Mouse (Mus musculus) neural tube, embryonic 10.5 days (tissue): Measurements from ENCODE around the gene Ttc41.
"Not testable (repeated sequence)": the region's sequence is repeated elsewhere in the genome, so short reads cannot be mapped to it uniquely, and the experiment has no call there.

ENCODE experiments used
- DNase-seq: peaks from one replicate; pipeline ENCODE4 v3.0.0-alpha.2; 2017; ENCODE audit warnings: low spot score; ENCODE audit errors: extremely low spot score

The Ttc41 gene

DNA sequence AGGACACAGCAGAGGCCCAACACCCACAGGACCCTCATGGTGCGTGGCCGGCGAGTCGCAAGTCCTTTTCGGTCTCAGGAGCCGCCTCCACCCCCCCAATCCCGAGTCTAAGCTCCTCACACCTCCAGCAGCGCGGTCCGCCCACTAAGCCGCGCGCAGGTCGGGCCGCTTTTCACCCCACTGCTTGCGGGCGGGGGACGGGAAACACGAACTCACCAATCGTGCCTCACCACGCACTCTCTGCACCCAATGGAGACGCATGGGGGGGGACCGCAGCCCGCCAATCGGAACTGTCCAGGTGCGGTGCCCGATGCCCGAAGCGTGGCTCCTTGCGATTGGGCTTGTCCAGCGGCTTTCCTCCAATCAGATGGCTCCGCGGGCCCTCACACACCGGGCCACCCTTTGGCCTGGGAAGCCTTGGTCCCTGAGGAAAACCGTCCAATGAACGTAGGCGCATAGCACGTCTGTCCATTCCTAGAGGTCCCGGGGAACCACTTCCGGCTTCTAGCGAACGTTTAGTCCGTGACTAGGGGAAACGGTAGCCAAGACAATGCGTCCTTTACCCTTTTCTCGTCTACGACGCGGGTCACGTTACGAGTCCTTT, at the start of gene Ttc41, which contains the start of gene Hsp90b1:
Ttc41 (plus strand) TSS at position 494 of the 604 bp plus-strand sequence.
Hsp90b1 (minus strand) TSS at position 192 of the 604 bp plus-strand sequence.
- DNase-seq = peak; percentile 98

DNA sequence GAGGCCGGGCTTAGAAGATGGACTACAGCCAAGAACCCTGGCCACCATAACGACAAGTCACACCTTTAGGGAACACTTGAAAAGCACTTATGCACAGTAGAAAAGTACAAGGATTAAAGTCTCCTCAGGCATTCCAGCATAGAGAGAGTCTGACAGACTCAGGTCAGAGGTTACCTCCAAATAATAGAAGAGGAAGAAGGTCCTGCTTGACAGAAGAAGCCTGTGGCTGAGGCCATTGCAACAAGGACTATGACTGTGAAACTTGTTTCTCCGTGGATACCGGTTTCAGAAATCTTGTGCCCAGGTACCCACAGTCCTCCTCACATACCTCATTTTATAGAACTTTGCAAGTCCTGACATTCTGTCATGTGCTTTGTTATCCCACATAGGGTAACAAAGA, 35.1 kb upstream of the Ttc41 start:
- not testable (repeated sequence) for DNase-seq

DNA sequence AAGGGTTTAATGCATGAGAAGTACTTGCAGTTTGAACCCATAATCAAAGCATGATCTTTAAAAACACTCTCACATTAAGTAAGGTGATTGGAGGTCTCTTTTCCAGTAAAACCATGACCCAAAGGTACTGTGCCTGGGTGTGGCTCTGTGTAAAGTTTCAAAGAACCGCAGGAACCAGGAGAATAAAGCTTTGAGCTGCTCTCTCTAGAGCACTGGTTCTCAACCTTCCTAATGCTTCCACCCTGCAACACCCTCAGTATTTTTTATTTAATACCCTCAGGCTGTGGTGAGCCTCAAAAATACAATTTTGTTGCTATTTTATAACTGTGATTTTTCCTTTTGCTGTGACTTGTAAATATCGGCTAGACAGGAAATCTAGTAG, 20.8 kb upstream of the Ttc41 start:
- not testable (repeated sequence) for DNase-seq

DNA sequence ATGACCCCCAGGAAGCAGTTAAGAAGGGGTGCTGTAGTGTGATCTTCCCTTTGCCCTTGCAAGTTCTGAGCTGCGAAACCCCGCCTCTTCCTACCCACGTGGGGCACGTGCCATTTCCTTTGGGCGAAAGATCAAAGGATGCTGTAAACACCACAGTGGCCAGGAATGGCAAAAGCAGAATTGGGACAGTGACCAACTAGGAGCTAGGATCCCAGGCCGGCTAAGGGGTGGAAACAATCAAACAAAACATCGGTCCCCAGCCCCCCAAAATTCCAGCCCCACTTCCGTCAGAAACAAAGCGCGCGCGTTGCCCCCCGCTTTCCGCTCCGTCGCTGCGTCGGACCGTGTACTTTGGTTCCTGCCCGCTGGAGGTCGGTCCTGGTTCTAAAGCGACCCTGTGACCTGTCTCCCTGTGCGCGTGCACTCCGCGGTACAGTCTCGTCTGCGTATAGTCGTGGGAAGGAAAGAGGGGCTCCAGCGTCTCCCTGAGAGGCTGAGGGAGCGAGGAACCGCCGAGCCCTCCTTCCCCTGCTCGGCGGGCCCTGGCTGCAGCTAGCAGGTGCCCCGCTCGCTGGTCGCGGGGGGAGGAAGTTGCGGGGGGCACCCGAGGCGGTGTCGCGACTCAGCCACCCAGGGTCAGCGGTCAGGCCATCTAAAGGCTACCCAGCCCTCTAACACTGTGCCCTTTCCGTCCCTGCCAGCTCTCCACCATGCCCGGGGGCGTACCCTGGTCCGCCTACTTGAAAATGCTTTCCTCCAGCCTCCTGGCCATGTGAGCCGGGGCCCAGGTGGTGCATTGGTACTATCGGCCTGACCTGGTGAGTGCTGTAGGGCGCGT, 20.2 kb upstream of the Ttc41 start:
- DNase-seq = peak; percentile 90

DNA sequence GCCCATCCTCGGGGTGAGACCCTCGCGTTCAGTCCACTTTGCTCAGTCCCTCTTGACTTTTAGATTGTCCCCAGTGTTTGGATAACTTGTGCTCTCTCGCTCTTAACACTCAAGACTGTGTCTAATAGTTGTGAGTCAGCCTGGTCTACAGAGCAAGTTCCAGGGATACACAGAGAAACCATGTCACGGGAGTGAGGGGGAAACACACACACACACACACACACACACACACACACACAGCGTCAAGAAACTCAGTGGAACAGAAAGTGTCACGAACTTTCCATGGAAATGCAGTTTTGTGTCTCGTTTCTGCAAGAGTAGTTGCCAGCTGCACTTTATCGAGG, 19.6 kb upstream of the Ttc41 start:
- not testable (repeated sequence) for DNase-seq

DNA sequence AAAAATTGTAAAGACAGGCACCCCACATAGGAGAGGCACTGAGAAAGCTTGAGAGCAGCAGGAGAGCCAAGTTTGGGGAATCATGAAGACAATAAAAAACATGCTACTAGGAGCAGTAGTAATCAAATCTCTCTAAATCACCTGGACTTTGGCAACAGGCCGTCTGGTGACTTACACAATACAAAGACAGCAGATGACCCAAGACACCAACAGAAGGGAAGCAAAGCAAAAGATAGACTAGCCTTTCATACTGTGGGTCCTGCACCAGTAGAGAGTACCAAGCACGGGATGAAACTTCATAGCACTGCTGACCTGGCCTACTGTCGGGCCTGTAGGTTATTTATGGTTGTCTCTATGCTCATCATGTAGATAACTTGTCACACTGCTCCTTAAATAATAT, 5.4 kb upstream of the Ttc41 start:
- no peak for DNase-seq

DNA sequence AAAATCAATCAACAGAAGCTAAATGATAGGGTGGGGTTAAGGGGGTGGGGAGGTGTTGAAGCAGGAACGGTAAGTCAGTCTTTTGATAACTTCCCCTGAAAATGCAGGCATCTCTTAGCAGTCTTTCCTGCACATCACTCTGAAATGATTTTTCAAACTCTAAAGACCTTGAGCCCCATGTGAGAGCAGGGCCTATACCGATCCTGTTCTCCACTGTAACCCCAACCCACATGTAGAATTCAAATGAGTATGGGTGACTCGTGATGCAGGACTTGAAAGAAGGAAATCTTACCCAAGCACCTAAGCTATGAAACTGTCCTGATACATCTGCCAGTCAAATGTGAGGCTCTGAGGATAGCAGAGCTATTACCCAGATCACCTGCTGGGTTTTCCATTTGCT, 4.6 kb upstream of the Ttc41 start:
- no peak for DNase-seq

DNA sequence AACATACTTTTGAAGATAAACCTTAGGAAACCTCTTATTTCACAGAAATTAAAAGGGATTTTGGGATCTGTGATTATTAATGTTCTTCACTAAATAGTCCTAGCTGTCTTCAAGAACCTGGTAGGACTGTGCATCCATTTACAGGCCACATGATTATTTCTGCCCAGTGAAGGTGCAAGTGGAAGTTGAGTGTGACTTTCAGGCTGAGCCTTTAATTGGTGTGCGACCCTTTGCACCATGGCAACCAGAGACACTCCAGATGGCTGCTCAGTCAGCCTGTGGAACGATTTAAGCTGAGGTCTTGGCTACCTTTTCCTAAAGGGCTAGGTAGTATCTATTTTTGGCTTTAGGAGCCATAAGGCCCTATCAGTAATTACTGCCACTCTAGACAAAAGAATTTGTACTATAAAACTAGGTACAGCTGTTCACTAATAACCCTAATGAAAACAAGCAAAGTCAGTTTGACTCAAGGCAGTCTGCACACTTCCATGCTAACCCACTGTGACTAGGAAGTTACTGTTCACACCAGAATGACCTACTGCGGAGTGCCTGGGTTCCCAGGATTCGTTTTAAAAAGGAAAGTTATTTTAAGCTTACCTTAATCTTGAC, 3.2 kb upstream of the Ttc41 start:
- no peak for DNase-seq

DNA sequence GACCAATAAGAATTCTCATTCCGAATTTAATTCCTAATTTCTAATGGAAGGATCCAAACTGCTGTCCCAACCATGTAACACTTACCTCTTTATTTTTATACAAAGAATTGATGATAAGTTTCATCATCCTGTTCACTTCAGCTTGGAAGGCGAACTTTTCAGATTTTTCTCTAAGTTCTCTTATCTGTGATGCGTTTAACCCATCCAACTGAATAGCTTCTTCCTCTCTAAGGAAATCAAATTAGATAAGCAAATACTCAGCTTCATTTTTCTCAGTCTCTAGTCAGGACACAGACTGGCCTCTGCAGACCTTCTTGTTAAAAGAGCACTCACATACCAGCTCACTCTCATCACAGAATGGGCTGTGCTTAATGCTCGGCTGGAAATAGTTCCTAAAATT, 2.2 kb upstream of the Ttc41 start:
- no peak for DNase-seq

DNA sequence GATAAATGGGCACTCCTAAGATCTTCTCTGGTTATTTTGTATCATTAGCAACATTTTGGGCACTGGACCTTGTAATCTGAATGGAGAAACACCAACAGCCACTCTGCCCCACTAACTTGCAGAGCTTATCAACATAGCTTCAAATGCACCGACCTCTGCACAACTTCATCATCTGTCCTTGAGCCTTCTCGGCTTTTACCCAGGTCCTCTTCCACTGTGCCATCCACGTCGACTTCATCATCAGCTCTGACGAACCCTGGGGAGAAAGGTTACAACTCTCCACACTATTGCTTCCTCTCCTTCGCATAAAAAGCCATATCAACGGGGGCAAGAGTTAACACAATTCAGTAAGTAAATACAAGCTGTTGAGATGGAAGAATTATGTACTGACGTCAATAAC, 1.5 kb upstream of the Ttc41 start:
- no peak for DNase-seq

DNA sequence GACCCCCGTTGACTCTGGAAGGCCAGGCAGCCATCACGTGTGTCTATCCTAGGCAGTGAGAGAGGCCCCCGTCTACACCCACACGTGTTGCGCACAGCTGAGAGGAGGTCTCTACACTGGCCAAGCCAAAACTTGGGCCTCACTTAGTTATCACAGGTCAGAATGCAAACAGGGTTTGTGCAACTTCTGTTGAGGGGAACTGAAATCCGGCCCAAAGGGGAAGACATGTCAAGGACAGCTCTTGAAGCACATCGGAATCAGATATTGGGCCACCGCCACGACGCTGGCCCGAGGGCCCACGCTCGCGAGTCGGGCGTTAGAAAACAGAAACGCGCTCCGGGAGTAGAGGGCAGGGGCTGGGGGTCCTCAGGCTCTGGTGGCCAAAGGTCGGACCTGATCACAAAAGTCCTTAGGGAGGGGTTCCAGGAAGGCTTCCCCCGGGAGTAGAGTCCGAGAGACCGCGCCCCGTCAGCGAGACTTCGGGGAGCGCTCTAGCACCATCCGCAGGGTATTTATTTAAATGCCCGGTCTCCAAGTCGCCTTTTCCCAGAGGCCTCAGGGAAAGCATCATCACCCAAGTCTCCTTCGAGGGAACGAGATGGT, 921 bp upstream of the Ttc41 start:
- DNase-seq = peak; percentile 50

DNA sequence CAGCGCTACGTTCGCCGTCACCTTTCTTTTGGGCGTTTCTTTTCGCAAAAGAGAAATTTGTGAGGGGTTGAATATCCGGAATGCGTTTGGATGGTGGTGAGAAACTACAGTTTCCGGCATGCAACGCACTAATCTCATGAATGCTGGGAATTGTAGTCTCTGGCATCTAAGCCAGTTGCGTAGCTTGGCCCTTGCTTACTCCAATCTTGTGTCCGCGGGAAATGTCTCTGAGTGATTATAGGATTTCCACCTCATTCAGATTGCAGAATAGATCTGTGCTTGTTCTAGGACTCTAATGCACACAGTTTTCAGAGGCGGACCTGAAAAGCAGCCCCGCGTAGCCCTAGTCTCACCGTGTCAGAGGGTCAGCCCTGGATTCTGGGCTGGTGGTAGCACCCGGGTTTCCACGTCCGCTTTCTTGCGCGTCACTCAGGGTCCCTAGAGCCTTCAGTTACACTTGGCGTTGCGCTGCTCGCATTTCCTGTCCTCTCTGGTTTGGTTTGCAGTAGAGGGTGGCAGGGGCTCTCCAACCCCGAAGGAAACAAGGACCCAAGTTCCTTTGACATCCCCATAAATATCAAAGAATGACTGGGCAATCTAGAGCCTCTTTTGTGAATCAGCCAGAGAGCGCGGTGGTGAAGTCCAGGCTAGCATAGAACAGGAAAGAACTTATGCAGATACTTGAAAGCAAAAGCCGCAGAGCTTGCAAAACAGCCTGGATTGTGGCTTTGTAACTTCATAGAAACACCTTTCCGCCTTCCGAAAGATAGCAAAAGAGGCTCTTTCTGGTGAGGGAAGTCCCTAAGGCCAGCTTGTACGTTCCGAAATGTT, 526 bp downstream of the Ttc41 start:
- DNase-seq = peak; percentile 87

DNA sequence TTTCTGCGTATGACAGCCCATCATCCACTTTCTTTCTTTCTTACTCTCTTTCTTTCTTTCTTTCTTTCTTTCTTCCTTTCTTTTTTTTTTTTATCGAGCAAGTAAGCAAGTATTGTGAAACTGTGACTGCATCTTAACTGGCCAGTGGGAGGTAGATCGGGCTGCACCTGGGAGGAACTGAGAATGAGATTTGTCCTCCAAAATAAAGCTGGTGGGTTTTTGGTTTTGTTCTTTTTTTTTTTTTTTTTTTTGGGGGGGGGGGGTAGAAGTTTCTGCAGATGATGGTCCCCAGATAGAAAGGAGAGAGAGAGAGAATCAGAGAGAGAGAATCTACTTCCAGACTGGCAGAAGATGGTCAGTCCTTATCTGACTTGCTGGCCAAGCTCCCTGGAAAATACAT, 1.5 kb downstream of the Ttc41 start:
- no peak for DNase-seq

DNA sequence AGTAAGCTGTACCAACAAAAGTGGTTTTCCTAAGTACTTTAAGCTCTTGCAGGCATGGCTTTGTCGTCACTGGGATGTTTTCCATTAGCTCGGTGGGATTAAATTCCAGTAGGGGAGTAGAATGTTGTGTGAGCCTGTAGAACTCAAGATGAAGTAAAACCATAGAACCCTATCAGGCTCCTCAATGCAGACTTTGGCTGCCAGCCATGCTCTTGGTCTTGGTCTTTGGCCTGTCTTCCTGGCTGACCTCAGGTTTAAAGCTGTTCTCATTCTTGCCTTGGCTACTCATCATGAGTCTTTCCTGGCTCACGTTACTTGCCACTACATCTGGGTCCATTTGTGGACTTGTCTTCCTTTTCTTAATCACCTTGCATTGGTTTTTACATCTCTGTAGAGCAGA, 6.5 kb downstream of the Ttc41 start:
- DNase-seq = no peak

DNA sequence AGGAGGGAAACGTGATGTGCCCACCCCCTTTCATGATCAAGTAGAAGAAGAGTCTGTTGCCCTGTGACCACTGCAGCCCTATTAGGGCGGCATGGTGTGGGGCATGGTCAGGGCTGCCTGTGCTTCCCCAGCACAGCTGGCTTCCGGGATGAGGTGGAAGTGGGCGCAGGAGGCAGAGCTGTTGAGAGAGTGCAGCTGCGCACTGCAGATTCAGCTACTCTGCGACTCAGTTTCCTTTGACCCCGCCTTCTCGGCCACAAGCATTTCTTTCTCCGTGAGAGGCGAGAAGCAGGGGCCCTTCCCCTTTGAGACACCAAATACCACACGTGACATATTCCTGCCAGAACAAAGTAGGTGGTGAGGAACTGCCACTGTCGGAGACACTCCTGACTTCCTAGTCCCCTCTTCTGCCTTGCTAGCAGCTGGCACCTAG, 22.0 kb downstream of the Ttc41 start:
- peak; percentile 49 for DNase-seq

DNA sequence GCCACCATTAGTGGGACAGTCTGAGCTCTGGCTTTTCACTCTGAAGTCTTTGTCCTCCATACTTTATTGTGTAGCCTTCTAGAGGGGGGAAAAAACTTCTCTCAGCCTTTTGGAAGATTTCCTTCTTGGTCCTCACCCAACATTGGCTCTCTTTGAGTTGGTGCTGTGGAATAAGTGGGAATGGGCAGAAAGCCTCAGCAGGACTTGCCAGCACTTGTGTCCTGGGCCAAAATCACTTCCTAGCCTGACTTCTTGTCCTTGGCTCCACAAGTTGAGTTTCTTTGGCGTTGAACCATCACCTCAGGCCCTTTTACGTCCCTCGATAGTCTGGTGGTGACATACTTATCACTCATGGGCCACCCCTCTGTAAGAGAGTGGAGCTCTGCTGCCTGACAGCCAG, 22.6 kb downstream of the Ttc41 start:
- DNase-seq = no peak

DNA sequence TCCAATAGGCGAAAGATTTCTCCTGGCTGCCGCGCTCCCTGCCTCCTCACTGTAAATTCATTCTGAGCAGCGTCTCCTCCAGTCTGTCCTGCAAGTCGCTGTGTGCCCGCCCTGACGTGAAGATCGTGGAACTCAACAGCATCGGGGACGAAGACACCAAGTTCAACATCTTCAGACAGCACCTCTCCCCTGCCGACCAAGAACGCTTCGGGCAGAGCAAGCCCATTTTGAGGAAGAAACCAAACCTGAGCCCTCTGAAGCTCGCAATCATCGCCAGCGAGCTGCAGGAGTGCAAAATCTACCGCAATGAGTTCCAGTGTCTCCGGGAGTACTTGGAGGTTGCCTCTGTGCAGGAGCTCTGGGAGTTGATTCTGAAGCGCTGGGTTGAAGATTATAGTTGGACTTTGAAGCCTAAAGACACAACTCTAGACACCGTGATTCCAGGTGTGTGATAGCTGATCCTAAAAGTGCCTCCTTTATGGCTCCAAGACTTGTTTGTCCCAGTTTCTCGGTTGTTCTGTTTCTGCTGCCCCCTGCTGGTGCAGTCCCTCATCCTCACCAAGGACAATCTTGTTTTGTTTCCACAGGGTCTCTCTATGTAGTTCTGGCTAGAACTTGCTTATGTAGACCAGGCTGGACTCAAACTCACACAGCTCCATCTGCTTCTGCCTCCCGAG, 25.4 kb downstream of the Ttc41 start:
- DNase-seq = peak; percentile 89

DNA sequence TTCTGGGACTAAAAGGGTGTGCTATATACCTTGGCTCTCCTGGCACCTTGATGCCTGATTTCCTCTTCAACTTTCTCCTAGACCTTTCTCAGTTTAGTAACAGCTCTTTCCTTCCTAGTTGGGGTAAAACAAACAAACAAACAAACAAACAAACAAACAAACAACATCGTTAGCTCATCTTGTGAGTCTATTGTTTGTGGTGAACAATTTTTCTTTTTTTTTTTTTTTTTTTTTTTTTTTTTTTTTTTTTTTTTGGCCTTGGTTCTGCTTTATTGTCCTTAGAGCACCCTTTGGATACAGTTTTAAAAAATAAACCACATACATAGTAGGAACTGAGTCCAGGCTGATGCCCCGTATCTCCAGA, 25.9 kb downstream of the Ttc41 start:
- DNase-seq = no peak

DNA sequence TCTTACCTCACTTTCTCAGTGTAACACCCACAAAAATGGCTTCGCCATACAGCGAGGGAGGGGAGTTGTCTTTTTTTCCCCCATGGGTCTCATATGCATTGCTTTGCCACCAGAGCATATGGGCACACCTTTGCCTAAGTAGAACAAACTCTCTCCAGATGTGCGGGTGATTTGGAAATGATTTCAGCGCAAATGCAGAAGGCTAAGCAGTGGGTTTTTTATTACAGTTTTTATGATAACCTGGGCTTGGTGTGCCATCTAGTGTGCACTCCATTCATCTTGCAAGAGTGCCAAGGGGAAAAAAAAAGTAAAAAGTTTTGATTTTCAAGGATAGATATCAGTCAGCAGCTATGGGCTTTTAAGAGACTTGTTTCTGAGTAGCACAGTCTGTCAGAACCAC, 29.4 kb downstream of the Ttc41 start:
- DNase-seq = no peak

DNA sequence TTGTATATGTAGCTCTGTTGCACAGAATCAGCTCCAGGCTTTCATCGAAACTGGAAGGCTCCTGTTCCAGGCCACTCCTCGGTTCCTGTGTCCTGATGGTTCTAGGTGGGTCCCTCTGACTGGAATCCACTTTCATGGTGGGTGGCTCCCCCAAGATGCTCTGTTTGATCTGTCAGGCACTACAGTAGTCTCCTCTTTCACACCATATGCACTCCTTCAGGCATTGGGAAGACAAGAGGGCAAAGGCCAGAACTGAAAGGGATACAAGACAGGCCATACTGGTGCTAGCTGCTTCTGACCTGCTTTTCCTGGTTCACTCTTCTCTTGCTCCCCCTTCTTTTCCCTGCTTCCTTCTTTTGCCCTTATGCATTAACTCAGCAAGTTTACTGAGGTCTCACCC, 37.3 kb downstream of the Ttc41 start:
- DNase-seq = no peak

DNA sequence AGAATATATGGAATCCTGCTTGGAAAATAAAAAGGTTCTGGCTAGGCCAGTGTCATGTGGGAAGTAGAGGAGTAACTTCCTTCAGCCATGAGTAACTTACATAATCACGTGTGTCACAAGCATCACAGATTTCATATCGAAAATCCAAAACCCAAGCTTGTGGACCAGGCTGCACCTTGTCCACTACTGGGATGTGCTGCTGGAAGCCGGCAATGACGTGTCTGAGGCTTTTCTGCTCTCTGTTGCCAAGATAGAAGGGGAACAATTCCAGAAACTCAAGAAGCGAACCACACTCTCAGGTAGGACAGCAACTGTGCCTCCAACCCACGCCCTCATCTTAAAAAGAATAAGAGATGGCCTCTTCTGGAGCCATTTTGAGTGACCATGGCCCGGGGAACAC, 38.7 kb downstream of the Ttc41 start:
- DNase-seq = no peak
